Mouse (Mus musculus) limb, embryonic 13.5 days (tissue): ENCODE measurements around the gene Olfr487. TPM values are rescaled to one million over a fixed set of nuclear protein-coding genes. Genes with fewer than 3 reads are reported as not detected.
"Not testable (repeated sequence)": the region's sequence is repeated elsewhere in the genome, so short reads cannot be mapped to it uniquely, and the experiment has no call there.

ENCODE experiments used
- ATAC-seq: fragments of 200-750 bp; cut with Nextera tagmentation; 2 replicates; pipeline ENCODE4 v1.8.0; 2017; ENCODE audit warnings: low read depth, moderate number of reproducible peaks, moderate TSS enrichment; ENCODE audit not compliant: low FRiP score
- H3K27ac ChIP-seq: fragments of 300-500 bp; sonication (generic); 2 replicates; pipeline ENCODE4 v1.5.1; 2015; ENCODE audit warnings: inconsistent platforms, mild to moderate bottlenecking, moderate library complexity
- H3K27me3 ChIP-seq: fragments of 300-500 bp; sonication (generic); 2 replicates; pipeline ENCODE4 v1.6.1; 2015; ENCODE audit warnings: mild to moderate bottlenecking, inconsistent platforms
- H3K36me3 ChIP-seq: fragments of 300-500 bp; sonication (generic); 2 replicates; pipeline ENCODE4 v1.6.1; 2015; ENCODE audit warnings: inconsistent platforms, mild to moderate bottlenecking, moderate library complexity
- H3K4me1 ChIP-seq: fragments of 300-500 bp; sonication (generic); 2 replicates; pipeline ENCODE4 v1.6.1; 2015; ENCODE audit warnings: inconsistent platforms
- H3K4me2 ChIP-seq: fragments of 300-500 bp; sonication (generic); replicated peaks from 2 replicates; pipeline ENCODE4 v1.6.1; 2015; ENCODE audit warnings: inconsistent platforms, mild to moderate bottlenecking, moderate library complexity
- H3K4me3 ChIP-seq: fragments of 300-500 bp; sonication (generic); 2 replicates; pipeline ENCODE4 v1.5.1; 2015; ENCODE audit warnings: moderate library complexity, mild to moderate bottlenecking, inconsistent platforms
- H3K9ac ChIP-seq: fragments of 300-500 bp; sonication (generic); 2 replicates; pipeline ENCODE4 v1.6.1; 2015; ENCODE audit warnings: mild to moderate bottlenecking, inconsistent platforms
- H3K9me3 ChIP-seq: fragments of 300-500 bp; sonication (generic); 2 replicates; pipeline ENCODE4 v1.6.1; 2016; ENCODE audit warnings: inconsistent platforms
- WGBS: fragments of 180-500 bp; shearing (Covaris S2); methylation state at CpG from one replicate; pipeline ENCODE4 v1.1.7; 2015; 5-methylcytosine and 5-hydroxymethylcytosine counted together
- polyA plus RNA-seq: library from polyadenylated mRNA; unstranded; fragments of >200 nt; fragmentation: Nextera tagmentation; extraction: Ambion mirVana; gene quantifications from 2 replicates; pipeline ENCODE4 v1.2.1, GENCODE M21; 2015

Olfr487 gene
- polyA plus RNA-seq = not detected in 2 replicates

DNA sequence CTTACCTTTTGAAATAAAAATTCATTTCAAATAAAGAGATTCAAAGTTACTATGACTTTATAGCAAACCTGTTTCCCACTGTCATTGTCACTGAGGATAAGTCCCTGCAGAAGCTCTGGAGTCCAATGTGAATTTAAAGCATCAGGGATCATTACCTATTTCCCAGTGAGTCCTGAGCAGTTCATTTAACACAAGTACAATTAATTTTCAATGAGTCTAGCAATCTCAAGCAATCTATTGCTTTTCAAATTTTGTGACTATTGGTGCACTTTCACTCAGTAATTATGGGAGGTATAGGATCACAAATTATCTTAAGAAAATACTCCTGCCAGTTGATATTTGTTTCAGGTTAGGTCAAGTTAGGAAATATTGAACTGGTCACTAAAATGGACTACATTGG is at the start of gene Olfr487:
TSS of gene Olfr487 (minus strand) at position 101 of the 400 bp plus-strand sequence.
- H3K27ac ChIP-seq, ATAC-seq, H3K36me3 ChIP-seq, H3K4me2 ChIP-seq, H3K4me3 ChIP-seq, H3K4me1 ChIP-seq, H3K9ac ChIP-seq, H3K9me3 ChIP-seq, H3K27me3 ChIP-seq: not testable (repeated sequence)

DNA sequence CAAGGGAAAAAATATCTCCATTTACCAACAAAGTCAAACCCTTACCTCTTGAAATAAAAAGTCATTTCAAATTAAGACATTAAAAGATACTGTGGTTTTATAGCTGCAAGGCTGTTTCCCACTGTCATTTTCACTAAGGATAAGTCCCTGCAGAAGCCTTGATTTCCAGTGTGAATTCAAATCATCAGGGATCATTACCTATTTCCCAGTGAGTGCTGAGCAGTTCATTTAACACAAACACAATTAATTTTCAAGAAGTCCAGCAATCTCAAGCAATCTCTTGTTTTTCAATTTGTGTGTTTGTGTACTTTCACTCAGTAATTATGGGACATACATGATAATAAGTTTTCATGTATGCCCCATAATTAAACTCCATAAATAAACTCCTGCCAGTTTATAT is 43.8 kb upstream of the Olfr487 start, which contains the start of gene Olfr488:
TSS of gene Olfr488 (minus strand) at position 101 of the 400 bp plus-strand sequence.
- Histone ChIP-seq H3K9me3 (no peaks in the 10 kb centered on the region), H3K27ac (no peak within 1 kb of the TSS), H3K4me3 (no peak within 1 kb of the TSS), H3K36me3 (no peaks in the 10 kb centered on the region), H3K9ac (no peak within 1 kb of the TSS), H3K27me3 (no peaks in the 10 kb centered on the region), H3K4me2 (no peak within 1 kb of the TSS), H3K4me1 (no peaks in the 10 kb centered on the region)
- ATAC-seq = no peak

DNA sequence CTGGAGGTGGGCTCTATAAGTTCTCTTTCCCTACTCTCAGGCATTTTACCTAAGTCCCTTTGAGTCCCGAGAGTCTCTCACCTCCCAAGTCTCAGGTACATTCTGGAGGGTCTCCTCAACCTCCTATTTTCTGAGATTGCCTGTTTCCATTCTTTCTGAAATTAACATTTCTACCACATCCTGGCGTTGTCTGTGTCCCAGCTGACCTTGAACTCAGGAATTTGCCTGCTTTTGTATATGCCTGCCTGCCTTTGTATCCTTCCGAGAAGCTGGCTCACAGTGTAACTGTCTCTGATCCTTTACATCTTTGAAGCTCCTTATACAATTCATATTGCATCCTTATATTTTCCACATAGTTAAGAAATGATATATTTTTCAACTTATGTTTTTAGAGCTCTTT is 19.1 kb upstream of the Olfr487 start:
- WGBS = 68% methylated on average over 3 of the region's 3 CpGs
- no peak overlapping the region for H3K4me2 ChIP-seq
- H3K36me3 ChIP-seq = no peaks in the 10 kb centered on the region
- H3K4me1 ChIP-seq = no peaks in the 10 kb centered on the region
- H3K9ac ChIP-seq = no peak overlapping the region
- H3K27ac ChIP-seq = no peak overlapping the region
- no peaks in the 10 kb centered on the region for H3K27me3 ChIP-seq
- H3K4me3 ChIP-seq = no peak overlapping the region
- no peaks in the 10 kb centered on the region for H3K9me3 ChIP-seq
- ATAC-seq = no peak

GRCm38 (mm10) chr7:108196938-108197337 is 17.5 kb downstream of the Olfr487 start:
- no peaks in the 10 kb centered on the region for H3K27me3 ChIP-seq
- H3K9ac ChIP-seq = no peak overlapping the region
- no peak overlapping the region for H3K27ac ChIP-seq
- H3K4me2 ChIP-seq = no peak overlapping the region
- no peak for ATAC-seq
- H3K36me3 ChIP-seq = no peaks in the 10 kb centered on the region
- H3K4me1 ChIP-seq = no peaks in the 10 kb centered on the region
- H3K9me3 ChIP-seq = no peaks in the 10 kb centered on the region
- 68% methylated on average over 6 of the region's 6 CpGs for whole genome bisulfite sequencing
- no peak overlapping the region for H3K4me3 ChIP-seq

DNA sequence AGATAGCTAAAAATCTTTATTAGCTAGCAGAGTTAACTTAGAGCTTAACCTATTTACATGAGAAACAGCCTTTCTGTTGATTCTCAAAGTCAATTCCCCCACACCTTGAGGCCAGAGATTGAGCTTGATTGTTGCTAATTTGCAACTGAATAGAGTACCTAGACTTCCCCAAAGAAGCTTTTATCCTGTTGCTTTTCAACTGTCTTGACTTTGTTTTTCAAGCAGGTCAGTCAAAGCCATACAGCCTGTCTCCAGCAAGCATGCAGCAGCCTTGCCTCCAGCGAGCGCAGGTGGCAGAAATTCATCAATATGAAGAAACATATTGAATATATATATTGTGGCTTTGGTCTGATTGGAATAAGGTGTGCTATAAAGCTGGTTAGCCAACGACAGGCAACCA is 18.1 kb downstream of the Olfr487 start:
- not testable (repeated sequence) for H3K9ac ChIP-seq, H3K27ac ChIP-seq, H3K27me3 ChIP-seq, ATAC-seq, H3K4me3 ChIP-seq, H3K9me3 ChIP-seq, H3K36me3 ChIP-seq, H3K4me1 ChIP-seq, H3K4me2 ChIP-seq
- 54% methylated on average over 3 of the region's 3 CpGs for WGBS

GRCm38 (mm10) chr7:108192714-108193113 is 21.7 kb downstream of the Olfr487 start:
- H3K9ac ChIP-seq, H3K27ac ChIP-seq, ATAC-seq, H3K4me1 ChIP-seq, H3K9me3 ChIP-seq, H3K4me2 ChIP-seq, H3K27me3 ChIP-seq, H3K36me3 ChIP-seq, H3K4me3 ChIP-seq: not testable (repeated sequence)
- WGBS = 67% methylated on average over 1 of the region's 1 CpGs

GRCm38 (mm10) chr7:108191196-108191595 is 23.2 kb downstream of the Olfr487 start:
- not testable (repeated sequence) for H3K4me1 ChIP-seq
- 59% methylated on average over 2 of the region's 2 CpGs for WGBS

GRCm38 (mm10) chr7:108185237-108185636 is 29.2 kb downstream of the Olfr487 start:
- not testable (repeated sequence) for H3K4me2 ChIP-seq, H3K4me3 ChIP-seq, H3K9me3 ChIP-seq, H3K36me3 ChIP-seq, H3K4me1 ChIP-seq, H3K27me3 ChIP-seq, H3K27ac ChIP-seq, H3K9ac ChIP-seq, ATAC-seq
- 81% methylated on average over 2 of the region's 2 CpGs for WGBS

More at GRCm38 (mm10) chr7:108191196-108191595, 23.2 kb downstream of the Olfr487 start:
- not testable (repeated sequence) for H3K4me3 ChIP-seq, ATAC-seq, H3K27ac ChIP-seq, H3K4me2 ChIP-seq, H3K36me3 ChIP-seq, H3K9ac ChIP-seq, H3K9me3 ChIP-seq, H3K27me3 ChIP-seq

- ATAC-seq, H3K9me3 ChIP-seq, H3K27ac ChIP-seq, H3K4me2 ChIP-seq, H3K4me3 ChIP-seq, H3K27me3 ChIP-seq, H3K36me3 ChIP-seq, H3K4me1 ChIP-seq, H3K9ac ChIP-seq: not testable (repeated sequence)
- 88% methylated on average over 3 of the region's 3 CpGs for WGBS
Measured at GRCm38 (mm10) chr7:108184401-108184800, 30.0 kb downstream of the Olfr487 start.

GRCm38 (mm10) chr7:108172642-108173041 is 41.8 kb downstream of the Olfr487 start, which contains the start of gene Olfr486:
Gene Olfr486, minus strand, starts transcription at chr7:108172742.
- not testable (repeated sequence) for H3K27me3 ChIP-seq, H3K4me1 ChIP-seq, H3K36me3 ChIP-seq, H3K4me2 ChIP-seq, H3K9ac ChIP-seq, H3K27ac ChIP-seq, H3K4me3 ChIP-seq, H3K9me3 ChIP-seq, ATAC-seq
- WGBS = 88% methylated on average over 1 of the region's 1 CpGs

- Histone ChIP-seq H3K27me3 (no peaks in the 10 kb centered on the region), H3K9ac (no peak within 1 kb of the TSS), H3K9me3 (no peaks in the 10 kb centered on the region), H3K27ac (no peak within 1 kb of the TSS), H3K36me3 (no peaks in the 10 kb centered on the region), H3K4me1 (no peaks in the 10 kb centered on the region), H3K4me3 (no peak within 1 kb of the TSS), H3K4me2 (no peak within 1 kb of the TSS)
- ATAC-seq = no peak
Measured at GRCm38 (mm10) chr7:108159771-108160170, 54.7 kb downstream of the Olfr487 start, which contains the start of gene Olfr485. Gene Olfr485, minus strand, starts transcription at chr7:108159871.
